Mouse (Mus musculus) embryonic facial prominence, embryonic 15.5 days (tissue): ENCODE data around the gene Mn1. TPM values are rescaled to one million over a fixed set of nuclear protein-coding genes. Genes with fewer than 3 reads are reported as not detected.

ENCODE experiments used
- ATAC-seq: fragments of 200-750 bp; cut with Nextera tagmentation; 2 replicates; pipeline ENCODE4 v1.8.0; 2017; ENCODE audit warnings: low read depth, moderate TSS enrichment; ENCODE audit not compliant: insufficient number of reproducible peaks, low FRiP score, low TSS enrichment
- H3K27ac ChIP-seq: fragments of 300-500 bp; sonication (generic); replicated peaks from 2 replicates; pipeline ENCODE4 v1.5.1; 2015; ENCODE audit warnings: mild to moderate bottlenecking, inconsistent platforms
- H3K27me3 ChIP-seq: fragments of 300-500 bp; sonication (generic); 2 replicates; pipeline ENCODE4 v1.6.1; 2015; ENCODE audit warnings: inconsistent platforms
- H3K36me3 ChIP-seq: fragments of 300-500 bp; sonication (generic); 2 replicates; pipeline ENCODE4 v1.6.1; 2015; ENCODE audit warnings: mild to moderate bottlenecking, inconsistent platforms
- H3K4me1 ChIP-seq: fragments of 300-500 bp; sonication (generic); 2 replicates; pipeline ENCODE4 v1.6.1; 2015; ENCODE audit warnings: inconsistent platforms
- H3K4me2 ChIP-seq: fragments of 300-500 bp; sonication (generic); replicated peaks from 2 replicates; pipeline ENCODE4 v1.6.1; 2015; ENCODE audit warnings: mild to moderate bottlenecking, inconsistent platforms
- H3K4me3 ChIP-seq: fragments of 300-500 bp; sonication (generic); replicated peaks from 2 replicates; pipeline ENCODE4 v1.5.1; 2015; ENCODE audit warnings: mild to moderate bottlenecking, inconsistent platforms
- H3K9ac ChIP-seq: fragments of 300-500 bp; sonication (generic); 2 replicates; pipeline ENCODE4 v1.6.1; 2015; ENCODE audit warnings: inconsistent platforms
- H3K9me3 ChIP-seq: fragments of 300-500 bp; sonication (generic); replicated peaks from 2 replicates; pipeline ENCODE4 v1.6.1; 2016; ENCODE audit warnings: inconsistent platforms
- WGBS: fragments of 180-500 bp; shearing (Covaris S2); methylation state at CpG from one replicate; pipeline ENCODE4 v1.1.7; 2015; 5-methylcytosine and 5-hydroxymethylcytosine counted together
- polyA plus RNA-seq: library from polyadenylated mRNA; unstranded; fragments of >200 nt; fragmentation: Nextera tagmentation; extraction: Ambion mirVana; gene quantifications from 2 replicates; pipeline ENCODE4 v1.2.1, GENCODE M21; 2015

Gene Mn1
- polyA plus RNA-seq, result 34.1 and 39.3 TPM in 2 replicates

DNA sequence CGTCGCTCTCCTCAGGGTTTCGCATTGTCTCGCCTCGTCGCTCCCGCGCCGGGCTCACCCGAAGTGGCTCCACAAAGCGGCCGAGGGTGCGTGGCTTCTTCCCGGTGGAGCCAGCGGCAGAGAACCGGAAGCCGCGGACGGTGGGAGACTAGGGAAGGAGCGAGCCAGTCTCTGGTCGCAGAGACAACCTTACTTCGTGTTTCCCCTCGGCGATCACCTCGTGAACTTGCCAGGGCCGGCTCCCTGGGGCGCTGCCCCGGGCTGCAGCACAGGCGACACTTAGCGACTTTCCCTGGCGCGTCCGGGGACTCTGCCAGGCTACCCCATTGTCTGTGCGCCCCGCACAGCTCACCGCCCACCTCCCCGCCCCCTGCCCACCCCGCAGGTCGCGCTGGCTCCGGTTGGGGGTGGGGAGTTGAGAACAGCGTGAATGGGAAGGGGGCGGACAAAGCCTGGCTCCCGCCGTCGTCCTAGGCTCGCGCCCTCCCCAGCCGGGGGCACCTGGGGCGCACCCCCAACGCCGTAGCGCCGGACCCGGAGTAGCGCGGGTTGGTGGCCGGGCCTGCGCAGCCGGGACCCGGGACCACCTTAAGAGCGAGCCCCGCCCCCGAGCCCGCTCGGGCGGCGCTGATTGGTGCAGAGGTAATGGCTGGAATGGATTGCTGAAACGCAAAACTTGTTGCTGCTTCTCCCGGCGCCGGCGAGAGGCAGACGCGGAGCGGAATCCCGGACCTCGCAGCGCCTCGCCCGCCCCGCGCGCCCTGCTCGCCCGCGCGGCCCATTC, at the start of gene Mn1:
Gene Mn1, plus strand, starts transcription at position 772 of the 784 bp plus-strand sequence.
- peak within 1 kb of the TSS; percentile 93 for H3K27ac ChIP-seq
- H3K9ac ChIP-seq, result peak within 1 kb of the TSS; percentile 97
- H3K4me3 ChIP-seq, result peak within 1 kb of the TSS; percentile 85
- ATAC-seq, result peak; percentile 92
- peaks cover 62% of the 10 kb centered on the region for H3K4me1 ChIP-seq
- no peaks in the 10 kb centered on the region for H3K36me3 ChIP-seq
- H3K9me3 ChIP-seq, result no peaks in the 10 kb centered on the region
- peak within 1 kb of the TSS; percentile 82 for H3K4me2 ChIP-seq
- under 1% methylated on average over 88 of the region's 88 CpGs for WGBS
- H3K27me3 ChIP-seq, result peaks cover 4% of the 10 kb centered on the region; the same call in 1 of the 2 replicates

DNA sequence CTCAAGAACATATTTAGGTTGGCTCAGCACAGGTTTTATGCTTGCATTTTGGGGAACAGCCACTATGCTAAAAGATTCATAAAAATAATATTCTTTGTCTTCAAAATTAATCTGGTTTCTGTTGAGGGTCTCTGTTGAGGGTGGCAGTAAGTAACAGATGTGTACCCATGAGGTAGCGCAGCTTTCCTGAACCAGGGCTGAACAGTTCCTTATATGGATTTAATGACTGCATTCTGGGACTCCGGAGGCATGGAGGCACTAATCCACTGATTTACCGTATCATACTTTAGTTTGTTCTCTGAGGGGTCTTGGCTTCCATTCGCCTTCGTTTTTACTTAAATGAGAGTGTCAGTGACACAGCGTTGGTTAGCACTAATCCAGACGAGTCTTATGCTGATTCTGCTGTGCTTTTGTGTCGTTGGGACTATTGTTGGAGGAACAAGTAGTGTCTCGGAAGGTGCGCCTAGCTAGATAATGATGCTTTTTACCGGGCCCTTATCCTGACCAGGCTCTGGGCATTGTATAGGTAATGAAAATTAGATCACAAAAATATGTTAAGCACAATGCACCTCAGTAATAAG, 49.1 kb upstream of the Mn1 start:
- 65% methylated on average over 11 of the region's 11 CpGs for WGBS
- Histone ChIP-seq H3K9ac (no peak overlapping the region), H3K27ac (peak overlapping the region; percentile 30), H3K9me3 (no peaks in the 10 kb centered on the region), H3K4me2 (no peak overlapping the region), H3K36me3 (peaks cover 39% of the 10 kb centered on the region), H3K4me3 (no peak overlapping the region), H3K27me3 (no peaks in the 10 kb centered on the region), H3K4me1 (peaks cover 23% of the 10 kb centered on the region)
- no peak for ATAC-seq

DNA sequence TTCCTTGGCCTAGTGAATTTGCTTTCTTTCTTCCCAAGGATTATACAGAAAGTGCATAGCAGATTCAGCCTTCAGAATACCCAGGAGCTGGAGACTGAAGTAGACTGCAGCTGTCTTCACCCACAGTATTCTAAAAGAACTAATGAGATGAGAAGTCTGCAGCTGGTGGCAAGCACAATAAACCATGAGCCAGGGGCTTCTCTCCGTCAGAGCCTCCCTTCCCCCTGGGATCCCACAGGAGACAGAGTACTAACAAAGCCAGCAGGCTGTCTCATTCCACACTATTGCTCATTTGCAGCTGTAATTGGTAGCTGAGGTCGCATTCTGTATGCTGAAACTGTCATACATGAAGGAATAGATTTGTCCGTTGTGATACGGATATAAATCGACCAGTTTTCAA, 48.6 kb upstream of the Mn1 start:
- no peak overlapping the region for H3K4me2 ChIP-seq
- H3K36me3 ChIP-seq, result peaks cover 43% of the 10 kb centered on the region
- H3K4me3 ChIP-seq, result no peak overlapping the region
- H3K27ac ChIP-seq, result no peak overlapping the region; the same call in 1 of the 2 replicates
- ATAC-seq, result peak; percentile 49; the same call in 1 of the 2 replicates
- H3K9me3 ChIP-seq, result no peaks in the 10 kb centered on the region
- no peak overlapping the region for H3K9ac ChIP-seq
- peaks cover 23% of the 10 kb centered on the region for H3K4me1 ChIP-seq
- no peaks in the 10 kb centered on the region for H3K27me3 ChIP-seq
- 68% methylated on average over 5 of the region's 5 CpGs for WGBS

DNA sequence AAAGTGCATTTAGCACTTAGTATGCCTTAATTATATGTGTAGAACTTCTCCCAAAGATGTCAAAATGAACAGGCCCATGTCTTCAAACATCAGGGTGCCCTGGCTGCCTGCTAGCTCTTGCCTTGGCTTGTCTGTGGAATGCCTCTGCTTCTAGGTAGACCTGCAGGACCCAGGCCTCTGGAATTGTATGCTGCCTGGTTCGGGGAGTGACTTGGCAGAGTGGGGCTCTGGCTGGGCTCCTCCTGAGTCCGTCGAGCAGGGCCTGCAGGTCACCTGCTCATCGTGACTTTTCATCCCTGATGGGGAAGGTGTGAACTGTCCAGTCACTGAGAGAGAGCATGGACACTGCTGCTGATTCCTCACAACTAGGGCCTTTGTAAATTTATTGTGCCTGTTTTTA, 41.5 kb upstream of the Mn1 start:
- Histone ChIP-seq H3K4me2 (no peak overlapping the region), H3K4me1 (peaks cover 45% of the 10 kb centered on the region), H3K27ac (peak overlapping the region; percentile 94), H3K9ac (no peak overlapping the region), H3K36me3 (peaks cover 58% of the 10 kb centered on the region), H3K4me3 (no peak overlapping the region), H3K27me3 (no peaks in the 10 kb centered on the region), H3K9me3 (no peaks in the 10 kb centered on the region)
- ATAC-seq, result no peak
- WGBS, result 59% methylated on average over 4 of the region's 4 CpGs

DNA sequence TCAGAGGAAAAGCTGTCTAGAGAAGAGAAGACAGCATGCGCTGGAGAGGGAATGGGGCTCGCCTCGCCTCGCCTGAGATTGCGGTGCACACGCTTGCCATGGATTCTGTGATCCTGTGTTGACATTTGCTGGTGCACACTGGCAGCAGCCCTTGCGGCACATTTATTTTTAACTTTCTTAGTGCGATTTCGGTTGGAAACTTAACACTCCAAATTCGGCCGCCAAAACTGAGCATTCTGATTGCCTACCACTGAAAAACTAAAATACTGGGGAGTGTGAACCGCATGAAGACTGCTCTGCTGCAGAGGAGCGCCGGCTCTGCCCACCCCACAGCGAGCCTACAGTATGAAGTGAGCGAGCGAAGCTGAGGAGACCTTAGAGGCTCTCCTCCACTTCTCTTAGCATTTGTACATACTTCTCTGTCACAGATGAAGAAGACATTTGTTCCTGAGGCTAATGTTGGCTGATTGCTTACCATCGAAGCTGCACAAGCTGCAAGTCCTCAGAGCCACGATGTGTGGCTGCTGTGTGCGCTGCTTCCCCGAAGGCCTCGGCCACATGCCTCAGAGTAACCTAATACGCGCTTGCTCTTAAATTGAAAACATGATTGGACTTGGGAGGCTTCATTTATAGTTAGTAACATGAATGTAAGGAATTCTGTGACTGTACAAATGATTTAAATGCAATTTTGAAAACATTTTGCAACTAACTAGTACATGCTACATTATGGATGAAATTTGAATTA, 40.7 kb upstream of the Mn1 start:
- no peak overlapping the region for H3K9ac ChIP-seq
- H3K4me2 ChIP-seq, result no peak overlapping the region
- no peaks in the 10 kb centered on the region for H3K9me3 ChIP-seq
- H3K27me3 ChIP-seq, result no peaks in the 10 kb centered on the region
- peaks cover 45% of the 10 kb centered on the region for H3K4me1 ChIP-seq
- peak; percentile 70 for ATAC-seq
- peaks cover 58% of the 10 kb centered on the region for H3K36me3 ChIP-seq
- no peak overlapping the region for H3K4me3 ChIP-seq
- 31% methylated on average over 24 of the region's 24 CpGs for WGBS
- H3K27ac ChIP-seq, result peak overlapping the region; percentile 94

DNA sequence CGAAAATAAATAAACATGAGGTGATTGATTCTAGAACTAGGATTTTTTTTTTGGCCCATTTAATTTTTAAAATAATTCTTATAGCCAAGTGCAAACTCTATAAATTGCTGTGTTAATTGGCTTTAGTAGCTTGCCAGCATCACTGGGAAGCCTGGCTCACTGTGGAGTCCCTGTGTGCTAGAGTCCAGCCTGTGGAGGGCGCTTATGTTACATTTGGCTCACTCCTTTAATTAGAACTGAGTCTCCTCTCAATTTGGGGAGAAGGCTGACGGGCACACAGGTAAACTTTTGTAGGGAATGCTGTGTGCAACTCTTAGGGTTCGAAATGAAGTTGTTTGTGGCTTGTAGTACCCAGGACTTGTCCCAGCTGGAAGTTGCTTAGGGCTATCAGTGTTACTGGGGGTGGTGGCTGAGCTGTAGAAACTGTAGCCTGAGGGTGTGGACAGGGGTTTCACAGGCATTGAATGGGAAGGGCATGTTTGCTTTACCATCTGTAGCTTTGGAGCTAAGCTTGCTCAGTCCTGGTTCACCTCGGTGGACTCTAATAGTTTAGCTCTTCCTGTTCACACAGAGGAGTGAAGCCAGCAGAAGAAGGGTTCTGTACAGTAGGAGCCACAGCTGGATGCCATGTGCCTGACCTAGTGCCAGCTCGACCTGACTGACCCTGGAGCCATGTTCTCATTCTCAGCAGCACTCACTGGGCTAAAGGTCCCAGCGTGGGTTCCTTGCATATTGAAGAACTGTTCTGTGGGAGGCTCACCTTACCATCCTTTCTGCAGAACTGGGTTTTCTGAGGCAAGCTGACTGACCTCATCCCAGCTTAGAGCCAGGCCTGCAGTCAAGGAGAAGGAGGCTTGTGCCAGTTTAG, 38.8 kb upstream of the Mn1 start:
- peak overlapping the region; percentile 94 for H3K27ac ChIP-seq
- no peak overlapping the region for H3K9ac ChIP-seq
- H3K4me3 ChIP-seq, result no peak overlapping the region
- H3K36me3 ChIP-seq, result peaks cover 49% of the 10 kb centered on the region
- H3K4me2 ChIP-seq, result no peak overlapping the region
- no peak for ATAC-seq
- H3K9me3 ChIP-seq, result no peaks in the 10 kb centered on the region
- WGBS, result 42% methylated on average over 7 of the region's 7 CpGs
- peaks cover 50% of the 10 kb centered on the region for H3K4me1 ChIP-seq
- no peaks in the 10 kb centered on the region for H3K27me3 ChIP-seq

DNA sequence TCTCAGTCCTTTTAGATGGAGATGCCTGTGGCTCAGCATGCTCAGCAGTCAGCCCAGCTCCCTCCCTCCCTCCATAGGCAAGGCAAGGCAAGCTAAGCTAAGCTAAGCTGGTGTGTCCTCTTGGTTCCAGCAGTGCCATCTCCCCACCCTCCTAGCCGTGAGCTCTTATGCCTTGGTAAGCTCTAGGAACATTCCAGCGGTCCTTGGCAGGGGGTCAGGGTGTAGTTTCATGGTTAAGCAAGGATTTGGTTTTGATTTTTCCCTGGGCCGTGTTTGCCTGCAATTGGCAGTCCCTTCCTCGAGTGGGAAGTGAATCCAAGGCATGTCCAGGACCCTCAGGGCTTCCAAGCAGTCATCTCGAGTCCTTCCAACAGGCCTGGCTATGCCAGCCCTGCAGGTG, 33.8 kb upstream of the Mn1 start:
- Histone ChIP-seq H3K9me3 (no peaks in the 10 kb centered on the region), H3K4me2 (no peak overlapping the region), H3K4me1 (peaks cover 26% of the 10 kb centered on the region), H3K27me3 (no peaks in the 10 kb centered on the region), H3K27ac (peak overlapping the region; percentile 78), H3K4me3 (no peak overlapping the region), H3K9ac (no peak overlapping the region), H3K36me3 (peaks cover 66% of the 10 kb centered on the region)
- WGBS, result 47% methylated on average over 5 of the region's 5 CpGs
- ATAC-seq, result peak; percentile 47; the same call in 1 of the 2 replicates

DNA sequence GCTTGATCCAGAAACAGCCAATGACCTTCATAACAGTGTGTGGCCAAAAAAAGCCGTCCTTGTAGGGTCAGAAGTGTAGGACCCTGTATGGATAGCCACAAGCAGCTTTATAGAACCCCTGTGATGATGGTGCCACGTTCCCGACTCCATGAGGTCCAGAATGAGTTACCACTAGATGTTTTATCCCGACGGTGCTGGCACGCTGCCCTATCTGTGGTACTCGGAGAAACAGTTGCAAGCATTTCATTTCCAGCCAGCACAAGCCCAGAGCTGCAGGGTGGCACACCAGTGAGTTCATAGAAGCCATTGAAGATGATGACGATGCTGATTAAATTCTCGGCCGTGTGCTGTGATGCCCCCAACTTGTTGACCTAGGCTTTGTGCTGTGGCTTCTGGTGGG, 26.3 kb upstream of the Mn1 start:
- Histone ChIP-seq H3K4me1 (peaks cover 47% of the 10 kb centered on the region), H3K4me2 (no peak overlapping the region), H3K27ac (no peak overlapping the region), H3K27me3 (no peaks in the 10 kb centered on the region), H3K9me3 (no peaks in the 10 kb centered on the region), H3K9ac (no peak overlapping the region), H3K4me3 (no peak overlapping the region), H3K36me3 (peaks cover 27% of the 10 kb centered on the region)
- no peak for ATAC-seq
- WGBS, result 65% methylated on average over 10 of the region's 10 CpGs

DNA sequence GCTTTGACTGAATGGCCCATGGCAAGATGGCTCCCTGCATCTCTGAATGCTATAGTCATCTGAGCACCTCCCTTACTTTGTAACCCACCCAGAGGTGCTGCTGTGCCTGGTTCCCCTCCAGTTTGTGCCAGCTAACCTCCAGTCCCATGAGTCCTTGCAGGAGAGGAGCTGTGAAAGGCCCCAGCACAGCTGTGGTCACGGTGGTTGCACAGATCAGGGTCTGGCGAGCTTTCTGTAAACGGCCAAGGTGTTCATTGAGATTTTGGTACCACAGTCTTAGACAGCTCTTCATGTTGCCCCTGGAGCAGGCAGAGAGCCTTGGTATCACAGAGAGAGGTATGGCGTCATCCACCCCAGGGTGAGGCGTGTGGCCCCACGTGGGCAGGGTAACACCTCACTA, 25.7 kb upstream of the Mn1 start:
- H3K36me3 ChIP-seq, result peaks cover 23% of the 10 kb centered on the region
- no peak overlapping the region for H3K9ac ChIP-seq
- no peaks in the 10 kb centered on the region for H3K9me3 ChIP-seq
- H3K4me3 ChIP-seq, result no peak overlapping the region
- H3K27ac ChIP-seq, result no peak overlapping the region
- peaks cover 53% of the 10 kb centered on the region for H3K4me1 ChIP-seq
- H3K4me2 ChIP-seq, result no peak overlapping the region
- 76% methylated on average over 6 of the region's 6 CpGs for WGBS
- ATAC-seq, result no peak
- H3K27me3 ChIP-seq, result no peaks in the 10 kb centered on the region

DNA sequence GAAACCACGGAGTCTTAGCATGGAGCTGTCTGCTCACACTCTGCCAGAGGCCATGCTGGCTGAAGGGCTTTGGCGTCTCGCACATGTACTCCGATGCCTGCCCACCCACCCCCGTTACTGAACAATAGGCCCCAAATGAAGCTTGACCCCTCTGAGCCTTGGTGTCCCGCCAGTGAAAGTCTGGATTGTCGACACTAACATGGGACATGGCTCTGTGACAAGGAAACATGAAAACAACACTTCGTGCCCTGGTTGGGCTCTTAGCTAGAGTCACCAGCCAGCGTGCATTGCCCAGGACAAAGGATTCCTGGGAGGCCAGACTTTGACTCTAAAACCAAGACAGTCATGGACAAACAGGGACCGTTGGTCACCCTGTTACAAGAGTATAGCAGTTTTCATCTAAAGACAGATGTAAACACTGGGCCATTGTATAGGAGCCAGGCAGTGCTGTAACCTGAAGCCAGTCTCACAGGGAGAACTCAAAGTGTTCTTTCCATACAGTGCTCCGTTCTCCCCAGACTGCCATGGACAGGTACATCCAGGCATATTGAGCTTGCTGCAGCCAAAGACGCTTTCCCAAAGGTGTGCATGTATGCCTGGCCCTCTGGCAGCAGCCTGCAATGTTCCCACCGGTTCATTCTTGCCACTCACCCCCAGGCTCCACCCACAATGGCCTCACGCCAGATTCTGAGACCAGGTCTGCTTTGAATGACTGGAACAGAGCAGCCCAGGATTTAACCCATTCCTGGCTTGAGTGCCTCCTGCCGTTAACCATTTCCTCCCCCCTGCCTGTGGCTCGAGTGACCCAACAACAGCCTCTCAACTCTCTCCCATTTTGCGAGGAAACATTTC, 23.6 kb upstream of the Mn1 start:
- ATAC-seq, result peak; percentile 48; the same call in 1 of the 2 replicates
- 6% methylated on average over 17 of the region's 17 CpGs for WGBS
- Histone ChIP-seq H3K36me3 (peaks cover 9% of the 10 kb centered on the region; the same call in 1 of the 2 replicates), H3K4me1 (peaks cover 72% of the 10 kb centered on the region), H3K4me2 (peak overlapping the region; percentile 44), H3K4me3 (peak overlapping the region; percentile 11; the same call in 1 of the 2 replicates), H3K27ac (peak overlapping the region; percentile 82), H3K9ac (no peak overlapping the region), H3K27me3 (no peaks in the 10 kb centered on the region), H3K9me3 (no peaks in the 10 kb centered on the region)
